Mouse (Mus musculus): ENCODE results near the gene Epha2. TPM values are rescaled to one million over a fixed set of nuclear protein-coding genes. Genes with fewer than 3 reads are reported as not detected.

Epha2 gene
- polyA plus RNA-seq, 1 experiment: 1.2 TPM

DNA sequence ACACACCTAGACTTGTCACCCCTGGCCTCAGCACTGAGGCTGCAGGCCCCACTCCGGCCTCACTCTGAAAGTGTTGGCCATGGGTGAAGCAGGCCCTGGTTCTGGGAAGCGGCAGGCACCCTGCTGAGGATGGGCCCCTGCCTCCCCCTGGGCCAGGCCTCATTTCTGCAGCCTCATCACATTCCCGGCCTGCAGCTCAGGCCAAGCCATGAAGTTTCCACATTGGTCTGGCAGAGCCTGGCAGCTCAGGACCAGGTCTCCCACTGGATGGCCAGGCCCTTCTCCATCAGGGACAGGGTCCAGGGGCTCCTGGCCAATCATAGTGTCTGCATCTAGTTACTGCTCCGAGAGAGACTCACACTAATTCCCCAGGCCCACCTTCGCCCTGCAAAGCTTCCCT, 33.7 kb downstream of the Epha2 start:
- H3K4me3 ChIP-seq (ENCODE audit: insufficient read depth, low read length): no peak overlapping the region
- H3K27ac ChIP-seq (ENCODE audit: insufficient read depth, low read length): no peak overlapping the region
- no peaks in the 10 kb centered on the region for H3K4me1 ChIP-seq (ENCODE audit: control insufficient read depth, insufficient read depth, low read length)
- no peak for TF ChIP-seq POLR2A (IDR thresholded peaks at IDR 0.05; ENCODE audit: extremely low read depth, insufficient read depth, low read length)

DNA sequence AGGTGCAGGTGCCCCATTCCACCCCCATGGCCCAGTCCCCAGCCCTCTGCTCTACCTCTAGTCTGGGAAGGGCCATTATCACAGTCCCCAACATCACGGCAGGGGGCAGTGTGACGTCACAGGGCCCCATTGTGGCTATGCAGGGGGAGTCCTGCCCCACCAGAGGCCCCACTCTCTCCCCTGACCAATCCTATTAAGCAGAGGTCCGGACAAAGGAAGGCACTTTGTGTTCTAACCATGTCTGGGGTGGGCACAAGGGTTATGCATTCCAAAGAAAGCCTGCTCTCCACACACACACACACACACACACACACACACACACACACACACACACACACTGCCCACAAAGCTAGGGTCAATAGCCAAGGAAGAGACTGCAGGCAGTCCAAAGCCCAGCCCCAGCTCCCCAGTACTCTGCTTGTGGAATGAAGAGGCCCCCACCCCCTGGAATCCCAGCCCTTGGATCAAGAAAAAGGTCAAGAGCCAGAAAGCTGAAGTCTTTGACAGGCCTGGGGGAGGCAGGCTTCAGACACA, 34.3 kb downstream of the Epha2 start:
- no peak overlapping the region for H3K27ac ChIP-seq (ENCODE audit: insufficient read depth, low read length)
- H3K4me1 ChIP-seq (ENCODE audit: control insufficient read depth, insufficient read depth, low read length): no peaks in the 10 kb centered on the region
- TF ChIP-seq POLR2A (IDR thresholded peaks at IDR 0.05; ENCODE audit: extremely low read depth, insufficient read depth, low read length) (no peak), CTCF (IDR thresholded peaks at IDR 0.05; ENCODE audit: extremely low read depth, insufficient read depth, low read length) (no peak)
- no peak overlapping the region for H3K4me3 ChIP-seq (ENCODE audit: insufficient read depth, low read length)

DNA sequence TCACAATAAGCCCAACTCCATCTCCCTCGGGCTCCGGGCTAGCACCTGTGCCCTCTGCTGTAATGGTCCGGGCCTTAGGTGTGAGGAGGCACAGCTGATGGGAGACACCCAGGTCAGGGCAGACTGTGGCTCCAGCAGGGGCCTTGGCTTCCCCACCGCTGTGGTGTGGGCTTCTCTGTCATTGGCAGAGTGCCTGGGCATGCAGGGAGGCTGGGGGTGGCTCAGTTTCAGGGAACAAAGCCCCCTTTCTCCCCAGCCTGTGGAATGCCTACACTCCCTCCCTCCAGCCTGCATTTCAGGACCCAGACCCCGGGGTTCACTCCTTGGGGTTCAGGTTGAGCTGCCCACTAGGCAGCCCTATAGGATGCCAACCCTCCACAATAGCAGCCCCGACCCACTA, 35.2 kb downstream of the Epha2 start:
- H3K27ac ChIP-seq (ENCODE audit: insufficient read depth, low read length): no peak overlapping the region
- no peak overlapping the region for H3K4me3 ChIP-seq (ENCODE audit: insufficient read depth, low read length)
- TF ChIP-seq CTCF (IDR thresholded peaks at IDR 0.05; ENCODE audit: extremely low read depth, insufficient read depth, low read length): no peak
- no peak for TF ChIP-seq POLR2A (IDR thresholded peaks at IDR 0.05; ENCODE audit: extremely low read depth, insufficient read depth, low read length)
- no peaks in the 10 kb centered on the region for H3K4me1 ChIP-seq (ENCODE audit: control insufficient read depth, insufficient read depth, low read length)

DNA sequence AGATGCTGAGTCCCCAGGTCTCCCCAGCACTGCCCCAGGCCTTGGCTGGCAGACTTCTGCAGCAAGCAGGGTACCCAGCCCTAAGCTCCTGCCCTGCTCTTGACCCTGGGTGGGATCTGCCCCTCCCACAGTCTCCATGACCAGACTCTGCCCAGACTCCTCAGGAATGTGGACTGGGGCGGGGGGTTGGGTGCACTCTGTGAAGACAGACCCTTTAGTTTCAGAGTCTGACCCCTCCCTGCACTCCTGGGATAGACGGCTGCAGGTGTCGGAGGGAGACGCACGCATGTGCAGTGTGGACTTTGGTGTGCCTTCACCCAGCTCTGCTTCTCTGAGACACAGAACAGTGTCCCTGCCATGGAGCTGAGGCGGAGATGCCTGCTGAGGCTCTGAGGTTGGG, 36.9 kb downstream of the Epha2 start:
- H3K4me3 ChIP-seq (ENCODE audit: insufficient read depth, low read length): no peak overlapping the region
- no peak for TF ChIP-seq CTCF (IDR thresholded peaks at IDR 0.05; ENCODE audit: extremely low read depth, insufficient read depth, low read length)
- TF ChIP-seq POLR2A (IDR thresholded peaks at IDR 0.05; ENCODE audit: extremely low read depth, insufficient read depth, low read length): no peak
- H3K4me1 ChIP-seq (ENCODE audit: control insufficient read depth, insufficient read depth, low read length): no peaks in the 10 kb centered on the region
- no peak overlapping the region for H3K27ac ChIP-seq (ENCODE audit: insufficient read depth, low read length)

DNA sequence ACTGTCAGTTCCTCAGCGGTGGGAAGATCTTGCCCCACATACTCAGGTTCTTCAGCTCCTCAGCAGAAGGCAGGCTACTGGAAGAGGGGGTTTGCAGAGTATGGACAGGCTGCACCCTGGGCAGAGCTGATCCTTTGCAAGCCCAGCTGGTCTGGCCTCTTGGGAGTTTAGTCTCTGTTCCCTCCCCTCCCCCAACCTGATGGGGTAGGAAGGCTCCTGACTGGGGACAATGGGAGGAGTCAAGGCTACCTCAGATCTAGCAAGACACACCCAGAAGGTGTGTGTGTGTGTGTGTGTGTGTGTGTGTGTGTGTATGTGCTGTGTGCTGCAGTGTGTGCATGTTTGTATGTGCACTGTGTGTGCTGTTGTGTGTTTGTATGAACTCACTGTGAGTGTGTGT, 37.8 kb downstream of the Epha2 start:
- no peaks in the 10 kb centered on the region for H3K4me1 ChIP-seq (ENCODE audit: control insufficient read depth, insufficient read depth, low read length)
- TF ChIP-seq CTCF (IDR thresholded peaks at IDR 0.05; ENCODE audit: extremely low read depth, insufficient read depth, low read length): no peak
- no peak for TF ChIP-seq POLR2A (IDR thresholded peaks at IDR 0.05; ENCODE audit: extremely low read depth, insufficient read depth, low read length)
- H3K27ac ChIP-seq (ENCODE audit: insufficient read depth, low read length): no peak overlapping the region
- no peak overlapping the region for H3K4me3 ChIP-seq (ENCODE audit: insufficient read depth, low read length)

DNA sequence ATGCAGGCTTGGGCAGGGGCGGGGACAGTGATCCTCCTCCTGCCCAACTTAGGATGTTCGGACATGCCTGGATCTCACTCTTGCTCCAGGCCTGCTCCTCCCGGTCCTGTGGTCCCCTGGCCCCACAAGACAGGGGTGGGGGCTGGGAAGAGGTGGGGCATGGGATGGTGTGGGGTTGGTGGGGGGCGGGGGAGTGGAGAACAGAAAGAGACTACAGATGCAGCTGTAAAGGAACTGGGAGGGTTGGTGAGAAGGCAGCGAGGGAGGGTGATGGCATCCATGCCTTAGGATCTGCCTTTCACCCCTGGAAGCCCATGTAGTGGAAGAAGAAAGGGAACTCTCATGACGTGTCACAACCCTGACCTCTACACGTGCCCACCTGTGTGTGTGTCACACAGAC, 40.4 kb downstream of the Epha2 start:
- TF ChIP-seq CTCF (IDR thresholded peaks at IDR 0.05; ENCODE audit: extremely low read depth, insufficient read depth, low read length) (no peak), POLR2A (IDR thresholded peaks at IDR 0.05; ENCODE audit: extremely low read depth, insufficient read depth, low read length) (no peak)
- no peaks in the 10 kb centered on the region for H3K4me1 ChIP-seq (ENCODE audit: control insufficient read depth, insufficient read depth, low read length)
- H3K4me3 ChIP-seq (ENCODE audit: insufficient read depth, low read length): no peak overlapping the region
- H3K27ac ChIP-seq (ENCODE audit: insufficient read depth, low read length): no peak overlapping the region

DNA sequence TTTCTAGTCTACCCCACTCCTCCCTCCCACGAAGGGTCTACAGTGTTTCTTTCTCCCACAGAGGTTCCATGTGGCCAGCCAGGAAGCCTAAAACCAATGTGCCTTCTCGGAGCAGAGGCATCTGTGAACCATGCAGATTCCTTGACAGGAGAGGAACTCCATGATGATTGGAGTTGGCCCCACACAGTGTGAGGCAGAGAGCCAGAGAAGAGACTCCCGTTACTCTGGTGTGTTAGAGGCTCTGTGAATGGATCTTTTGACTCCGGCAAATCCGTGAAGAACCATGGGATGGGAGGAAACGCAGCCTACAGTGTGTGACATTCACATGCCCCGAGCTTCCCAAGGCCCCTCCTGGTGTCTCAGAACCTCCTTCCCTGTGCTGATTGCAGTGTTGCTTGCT, 42.5 kb downstream of the Epha2 start:
- Histone ChIP-seq H3K4me3 (ENCODE audit: insufficient read depth, low read length) (no peak overlapping the region), H3K27ac (ENCODE audit: insufficient read depth, low read length) (no peak overlapping the region), H3K4me1 (ENCODE audit: control insufficient read depth, insufficient read depth, low read length) (no peaks in the 10 kb centered on the region)
- TF ChIP-seq POLR2A (IDR thresholded peaks at IDR 0.05; ENCODE audit: extremely low read depth, insufficient read depth, low read length) (no peak), CTCF (IDR thresholded peaks at IDR 0.05; ENCODE audit: extremely low read depth, insufficient read depth, low read length) (no peak)

DNA sequence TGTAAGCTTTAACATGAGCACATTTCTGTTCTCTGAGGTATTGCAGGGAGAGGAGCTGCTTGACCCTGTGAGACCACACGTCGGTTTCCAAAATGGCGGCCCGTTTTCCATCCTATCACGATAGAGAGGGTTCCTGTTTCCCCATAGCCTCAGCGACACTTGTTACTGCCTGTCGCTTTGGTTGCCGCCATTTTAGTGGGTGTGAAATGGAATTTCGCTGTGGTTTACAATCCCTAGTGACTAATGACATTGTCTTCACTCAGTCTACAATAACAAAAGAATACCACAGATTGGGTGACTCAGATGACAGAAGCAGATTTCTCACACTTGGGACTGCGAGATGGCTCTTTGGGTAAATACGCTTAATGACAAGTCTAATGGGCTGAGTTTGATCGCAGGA, 44.2 kb downstream of the Epha2 start:
- Histone ChIP-seq H3K4me3 (ENCODE audit: insufficient read depth, low read length) (no peak overlapping the region), H3K27ac (ENCODE audit: insufficient read depth, low read length) (no peak overlapping the region), H3K4me1 (ENCODE audit: control insufficient read depth, insufficient read depth, low read length) (no peaks in the 10 kb centered on the region)
- TF ChIP-seq POLR2A (IDR thresholded peaks at IDR 0.05; ENCODE audit: extremely low read depth, insufficient read depth, low read length) (no peak), CTCF (IDR thresholded peaks at IDR 0.05; ENCODE audit: extremely low read depth, insufficient read depth, low read length) (no peak)

DNA sequence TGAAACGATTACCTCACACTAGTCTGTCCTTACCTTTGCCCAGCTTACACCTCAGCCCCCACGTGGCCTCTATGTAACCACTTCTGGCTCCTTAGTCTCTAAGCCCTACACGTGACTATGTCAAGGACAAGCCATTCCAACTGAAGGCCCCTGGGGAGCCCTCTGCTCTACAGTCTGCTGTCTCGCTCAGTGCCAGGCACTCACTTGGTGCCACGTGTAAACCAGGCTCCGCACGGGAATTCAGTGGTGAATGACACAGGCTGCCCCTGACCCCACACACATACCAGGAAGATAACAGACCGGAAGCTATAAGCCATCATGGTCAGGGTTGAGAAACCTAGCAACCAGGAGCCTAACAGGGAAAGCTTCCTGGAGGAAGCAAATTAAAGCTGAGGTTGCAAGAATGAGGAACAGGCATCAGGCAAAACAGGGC, 46.3 kb downstream of the Epha2 start:
- H3K27ac ChIP-seq (ENCODE audit: insufficient read depth, low read length): no peak overlapping the region
- no peaks in the 10 kb centered on the region for H3K4me1 ChIP-seq (ENCODE audit: control insufficient read depth, insufficient read depth, low read length)
- TF ChIP-seq POLR2A (IDR thresholded peaks at IDR 0.05; ENCODE audit: extremely low read depth, insufficient read depth, low read length) (no peak), CTCF (IDR thresholded peaks at IDR 0.05; ENCODE audit: extremely low read depth, insufficient read depth, low read length) (no peak)
- no peak overlapping the region for H3K4me3 ChIP-seq (ENCODE audit: insufficient read depth, low read length)

DNA sequence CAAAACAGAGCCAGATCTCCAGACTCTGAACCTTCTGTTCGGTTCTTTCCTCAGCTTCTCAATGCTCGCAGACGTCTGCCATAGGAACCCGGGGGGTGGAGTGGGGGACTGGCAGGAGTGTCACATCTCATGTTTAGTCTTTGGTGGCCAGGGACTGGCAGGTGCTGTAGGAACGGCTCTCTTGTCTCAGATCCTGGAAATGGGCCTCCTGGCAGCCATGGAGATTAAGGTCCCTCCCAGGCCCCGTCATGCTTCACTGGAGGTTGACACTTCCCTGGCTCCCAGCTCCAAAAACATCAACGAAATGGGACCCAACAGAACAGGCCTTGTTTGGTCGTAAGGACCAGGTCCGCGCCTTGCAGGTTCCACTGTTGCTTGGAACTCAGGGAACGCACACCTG, 47.6 kb downstream of the Epha2 start:
- Histone ChIP-seq H3K27ac (ENCODE audit: insufficient read depth, low read length) (no peak overlapping the region), H3K4me3 (ENCODE audit: insufficient read depth, low read length) (no peak overlapping the region), H3K4me1 (ENCODE audit: control insufficient read depth, insufficient read depth, low read length) (no peaks in the 10 kb centered on the region)
- TF ChIP-seq POLR2A (IDR thresholded peaks at IDR 0.05; ENCODE audit: extremely low read depth, insufficient read depth, low read length) (no peak), CTCF (IDR thresholded peaks at IDR 0.05; ENCODE audit: extremely low read depth, insufficient read depth, low read length) (no peak)

DNA sequence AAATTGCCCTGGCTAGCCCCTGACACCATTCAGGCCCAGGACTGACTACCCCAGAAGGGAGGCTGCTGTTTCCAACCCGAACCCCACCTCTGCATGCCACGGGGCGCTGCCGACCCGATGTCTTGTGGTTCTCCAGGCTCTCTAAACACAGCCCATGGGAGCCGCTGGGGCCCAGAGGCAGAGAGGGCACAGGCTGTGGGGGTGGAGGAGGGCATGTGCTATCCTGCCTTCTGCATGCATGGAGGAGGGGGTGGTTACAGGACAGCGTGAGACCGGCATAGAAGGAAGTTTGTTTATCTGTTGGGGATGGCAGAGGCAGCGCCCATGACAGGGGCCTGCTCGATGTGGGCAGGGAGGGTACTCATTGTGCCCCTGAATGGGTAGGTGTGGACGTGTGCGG, 49.0 kb downstream of the Epha2 start:
- TF ChIP-seq POLR2A (IDR thresholded peaks at IDR 0.05; ENCODE audit: extremely low read depth, insufficient read depth, low read length) (no peak), CTCF (IDR thresholded peaks at IDR 0.05; ENCODE audit: extremely low read depth, insufficient read depth, low read length) (no peak)
- no peak overlapping the region for H3K4me3 ChIP-seq (ENCODE audit: insufficient read depth, low read length)
- H3K4me1 ChIP-seq (ENCODE audit: control insufficient read depth, insufficient read depth, low read length): no peaks in the 10 kb centered on the region
- H3K27ac ChIP-seq (ENCODE audit: insufficient read depth, low read length): no peak overlapping the region

All from cortical plate, adult 2 months (tissue).